Mouse (Mus musculus): Measurements from ENCODE around the gene Scn2b.

The Scn2b gene

DNA sequence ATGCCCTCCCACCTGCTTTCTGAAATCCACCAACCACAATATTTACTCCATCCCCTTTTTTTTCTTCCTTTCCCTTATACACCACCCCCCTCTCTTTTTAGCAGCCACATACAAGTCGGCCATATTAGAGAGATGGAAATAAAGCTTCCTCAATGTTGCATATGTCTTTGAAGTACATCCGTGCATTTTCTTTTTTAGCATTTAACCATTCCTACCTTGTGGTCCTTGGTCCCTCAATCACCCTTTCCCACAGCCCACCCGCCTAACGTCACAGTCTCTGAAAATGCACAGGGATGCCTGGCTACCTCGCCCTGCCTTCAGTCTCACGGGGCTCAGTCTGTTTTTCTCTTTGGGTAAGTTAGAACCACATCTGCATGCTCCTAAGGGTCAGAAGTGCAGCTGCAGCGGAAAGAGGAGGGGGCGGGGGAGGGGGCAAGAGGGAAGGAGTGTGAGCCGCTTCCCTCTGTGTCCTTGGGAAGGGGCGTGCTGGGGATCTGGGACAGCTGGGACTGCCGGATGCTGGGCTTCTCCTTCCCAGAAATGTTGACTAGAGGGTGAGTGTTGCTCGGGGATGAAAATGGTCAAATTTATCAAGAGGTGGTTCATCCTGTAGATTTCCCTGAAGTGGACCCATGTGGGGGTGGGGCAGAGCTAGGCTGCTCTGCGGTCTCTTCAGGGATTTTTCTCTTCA, at the start of gene Scn2b:
Gene Scn2b, plus strand, starts transcription at position 42 of the 691 bp plus-strand sequence.
- no peak for DNase-seq (ENCODE audit: low spot score in 2 of 2)

DNA sequence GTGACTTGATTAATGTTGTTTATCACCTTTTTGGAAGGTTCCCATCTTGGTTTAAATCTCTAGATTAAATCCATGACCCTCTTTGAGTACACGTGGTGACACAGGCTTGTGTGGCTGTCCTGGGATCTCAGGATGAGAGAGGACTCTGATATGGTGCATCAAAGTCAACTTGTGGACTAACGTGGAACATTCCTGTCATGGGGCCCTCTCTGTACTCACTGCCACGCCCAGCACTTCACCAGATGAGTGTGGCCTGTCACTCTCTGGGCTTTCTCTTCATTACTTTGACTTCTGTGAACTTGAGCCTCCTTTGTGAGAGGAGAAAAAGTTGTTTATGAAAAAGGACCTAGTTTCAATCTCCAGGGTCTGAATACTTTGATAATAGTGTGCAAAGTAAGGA, 45.8 kb upstream of the Scn2b start:
- no peak for DNase-seq (ENCODE audit: low spot score in 2 of 2)

DNA sequence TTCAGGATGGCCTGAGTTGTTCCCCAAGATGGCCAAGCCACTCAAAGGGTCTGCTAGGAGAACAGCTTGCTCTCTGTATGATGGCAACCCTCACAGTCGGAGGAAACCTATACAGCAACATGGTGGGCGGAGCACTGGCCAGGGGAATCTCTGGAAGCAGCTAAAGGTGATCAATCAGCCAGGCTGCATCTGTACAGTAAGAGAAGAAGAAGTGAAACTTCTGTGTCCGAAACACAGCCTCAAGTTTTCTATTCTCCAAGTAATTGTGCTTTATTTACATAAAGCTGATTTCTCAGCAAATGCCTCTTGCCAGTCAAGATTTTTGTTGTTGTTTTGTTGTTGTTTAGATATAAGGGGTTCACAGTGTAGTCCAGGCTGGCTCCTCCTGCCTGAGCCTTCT, 39.7 kb upstream of the Scn2b start:
- no peak for DNase-seq (ENCODE audit: low spot score in 2 of 2)

DNA sequence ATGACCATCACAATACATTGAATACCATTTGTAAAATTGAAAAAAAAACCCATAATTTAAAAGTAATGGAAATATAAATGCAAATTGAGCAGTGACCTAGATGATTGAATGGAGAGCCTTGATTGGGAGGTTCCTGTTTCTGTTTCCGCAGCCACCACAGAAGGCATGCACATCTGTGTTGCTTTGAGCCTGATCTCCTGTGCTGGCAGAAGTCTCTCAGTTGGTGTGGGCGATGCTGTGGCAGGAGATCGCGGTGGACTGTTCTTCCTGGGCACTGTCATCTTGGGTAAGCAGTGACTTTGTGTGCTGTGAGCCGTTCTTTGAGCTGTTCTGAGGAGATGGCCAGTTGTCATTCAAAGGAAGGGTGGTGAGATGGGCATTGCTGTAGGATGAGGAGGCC, 38.6 kb upstream of the Scn2b start, which contains the start of gene Jaml:
Gene Jaml, plus strand, starts transcription at position 173 of the 400 bp plus-strand sequence.
- peak in 1 of 2 experiments; percentile 54 for DNase-seq (ENCODE audit: low spot score in 2 of 2)

DNA sequence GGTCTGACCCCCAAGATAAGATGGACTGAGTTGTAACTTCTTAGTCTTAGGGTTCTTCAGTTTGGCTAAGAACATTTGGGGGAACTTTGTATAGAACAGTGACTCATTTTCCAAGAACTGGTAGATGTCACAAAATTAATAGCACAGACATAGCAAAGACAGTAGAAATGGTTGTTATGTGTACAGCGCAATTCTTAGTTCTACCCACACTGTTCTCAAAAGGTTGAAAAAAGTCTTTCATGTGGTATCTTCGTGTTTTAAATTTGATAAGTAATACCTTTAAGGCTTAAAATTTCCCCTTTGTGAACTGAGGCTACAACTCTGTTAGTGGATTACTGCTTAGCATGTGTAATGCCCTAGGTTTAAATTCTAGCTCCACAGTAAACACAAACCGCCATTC, 34.5 kb upstream of the Scn2b start:
- no peak for DNase-seq (ENCODE audit: low spot score in 2 of 2)

DNA sequence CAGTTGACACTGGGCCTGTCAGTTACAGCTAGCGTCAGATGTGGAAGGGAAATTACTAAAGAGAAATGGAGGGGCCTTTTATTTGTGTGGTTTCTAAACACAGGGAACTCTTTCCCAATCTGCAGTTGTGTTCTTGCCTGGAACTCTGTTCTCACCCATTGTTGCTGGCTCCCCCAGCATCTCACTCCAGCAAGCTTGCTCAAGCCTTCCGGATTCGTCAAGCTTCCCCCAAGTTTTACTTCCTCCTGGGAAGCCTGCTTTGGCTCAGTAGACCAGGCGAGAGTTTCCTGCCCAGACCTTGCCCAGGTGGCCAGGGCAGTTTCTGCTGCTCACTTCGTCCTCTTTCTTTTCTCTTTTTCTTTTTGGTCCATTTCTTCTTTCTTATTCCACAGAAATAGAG, 33.0 kb upstream of the Scn2b start:
- no peak for DNase-seq (ENCODE audit: low spot score in 2 of 2)

DNA sequence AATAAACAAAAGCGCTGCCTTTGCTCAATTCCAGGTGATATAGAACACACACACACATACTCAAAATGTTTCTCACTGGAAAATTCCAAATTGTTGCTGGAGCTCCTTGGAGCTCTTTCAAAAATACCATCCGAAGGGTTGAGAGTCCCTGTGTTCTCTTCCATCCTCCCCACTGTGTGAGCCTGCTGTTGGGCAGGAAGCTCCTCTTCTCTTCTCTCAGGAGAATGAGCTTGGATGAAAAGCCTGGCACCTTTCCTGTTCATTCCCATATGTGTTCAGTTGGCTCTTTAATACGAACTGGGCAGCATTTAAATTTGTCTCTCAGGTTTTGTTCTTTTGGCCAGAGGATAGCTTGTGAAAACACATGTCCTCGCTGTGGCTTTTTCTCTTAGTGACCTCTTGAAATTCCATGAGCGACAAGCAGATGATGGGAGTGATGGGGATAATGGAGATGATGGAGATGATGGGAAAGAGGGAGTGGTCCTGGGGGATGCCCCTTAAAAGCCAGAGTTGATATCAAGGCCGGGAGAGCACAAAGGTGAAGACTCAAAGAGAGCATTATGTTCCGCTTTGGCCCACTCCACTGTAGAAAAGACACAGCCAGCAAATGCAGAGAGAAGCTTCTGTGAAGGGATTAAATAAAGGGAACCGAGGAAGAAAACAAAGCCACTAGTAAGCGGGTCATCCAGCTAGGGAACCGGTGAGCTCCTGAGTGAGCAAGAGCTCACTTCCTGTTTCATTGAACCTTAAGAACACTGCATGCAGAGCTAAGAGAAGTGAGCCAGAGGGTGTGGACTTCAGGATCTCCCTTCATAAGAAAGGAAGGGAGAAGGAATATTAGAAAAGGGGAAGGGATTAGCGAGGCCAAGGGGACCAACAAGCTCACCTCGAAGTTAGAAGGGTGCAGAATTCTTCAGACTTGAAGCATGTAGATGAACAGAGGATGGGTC, 31.6 kb upstream of the Scn2b start:
- DNase-seq (ENCODE audit: low spot score in 2 of 2) = no peak

DNA sequence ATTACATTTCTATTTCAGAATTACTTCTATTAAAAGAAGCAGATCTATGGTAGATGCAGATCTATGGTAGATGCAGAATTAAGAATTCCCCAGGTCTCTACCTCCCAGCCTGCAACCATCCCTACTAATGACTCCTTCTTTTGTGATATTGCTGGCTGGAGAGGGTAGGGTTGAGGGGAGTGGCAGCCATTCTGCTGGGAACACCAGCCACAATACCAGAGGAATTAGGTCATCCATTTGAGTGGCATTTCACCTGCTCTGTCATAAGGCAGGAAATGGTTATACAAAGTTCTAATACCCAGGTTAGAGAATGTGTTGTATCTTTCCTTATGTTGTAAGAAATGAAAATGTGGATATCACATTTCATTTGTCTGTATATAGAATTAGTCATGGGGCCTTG, 29.5 kb upstream of the Scn2b start:
- no peak for DNase-seq (ENCODE audit: low spot score in 2 of 2)

DNA sequence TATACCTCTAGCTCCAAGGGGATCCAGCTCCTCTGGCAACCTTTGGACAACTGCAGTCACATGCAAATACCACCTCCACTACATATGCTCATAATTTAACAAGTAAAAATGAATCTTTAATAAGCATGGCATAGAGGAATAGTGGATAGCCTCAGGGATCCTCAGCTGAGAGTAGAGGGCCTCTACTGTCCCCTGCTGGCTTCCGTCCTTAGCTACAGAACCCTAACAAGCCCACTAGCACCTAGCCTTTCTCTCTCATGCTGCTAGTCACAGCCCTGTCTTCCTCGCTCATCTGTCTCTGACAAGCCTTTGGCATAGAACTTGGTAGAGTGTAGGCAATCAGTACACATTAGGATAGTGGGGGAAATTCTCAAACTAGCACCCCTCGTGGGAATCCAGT, 26.8 kb upstream of the Scn2b start:
- DNase-seq (ENCODE audit: low spot score in 2 of 2) = no peak

DNA sequence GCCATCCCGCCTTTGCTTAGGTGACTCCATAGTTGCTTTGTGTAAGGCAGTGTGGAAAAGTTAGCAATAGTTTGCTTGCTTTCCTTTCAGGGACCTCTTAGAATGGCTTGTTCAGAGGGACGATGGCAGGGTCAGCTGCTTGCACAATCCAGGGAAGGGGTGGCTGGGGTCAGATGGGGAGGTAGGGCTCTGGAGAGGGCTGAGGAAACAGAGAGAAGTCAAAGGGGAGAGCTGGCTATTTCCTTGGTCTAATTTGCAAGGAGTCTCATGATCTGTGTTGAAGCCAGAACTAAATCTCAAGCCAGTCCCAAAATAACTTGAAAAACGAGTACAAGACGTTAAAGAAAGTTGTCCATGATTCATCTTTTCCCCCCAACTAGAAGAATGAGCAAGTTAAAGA, 24.9 kb upstream of the Scn2b start:
- DNase-seq (ENCODE audit: low spot score in 2 of 2) = no peak

DNA sequence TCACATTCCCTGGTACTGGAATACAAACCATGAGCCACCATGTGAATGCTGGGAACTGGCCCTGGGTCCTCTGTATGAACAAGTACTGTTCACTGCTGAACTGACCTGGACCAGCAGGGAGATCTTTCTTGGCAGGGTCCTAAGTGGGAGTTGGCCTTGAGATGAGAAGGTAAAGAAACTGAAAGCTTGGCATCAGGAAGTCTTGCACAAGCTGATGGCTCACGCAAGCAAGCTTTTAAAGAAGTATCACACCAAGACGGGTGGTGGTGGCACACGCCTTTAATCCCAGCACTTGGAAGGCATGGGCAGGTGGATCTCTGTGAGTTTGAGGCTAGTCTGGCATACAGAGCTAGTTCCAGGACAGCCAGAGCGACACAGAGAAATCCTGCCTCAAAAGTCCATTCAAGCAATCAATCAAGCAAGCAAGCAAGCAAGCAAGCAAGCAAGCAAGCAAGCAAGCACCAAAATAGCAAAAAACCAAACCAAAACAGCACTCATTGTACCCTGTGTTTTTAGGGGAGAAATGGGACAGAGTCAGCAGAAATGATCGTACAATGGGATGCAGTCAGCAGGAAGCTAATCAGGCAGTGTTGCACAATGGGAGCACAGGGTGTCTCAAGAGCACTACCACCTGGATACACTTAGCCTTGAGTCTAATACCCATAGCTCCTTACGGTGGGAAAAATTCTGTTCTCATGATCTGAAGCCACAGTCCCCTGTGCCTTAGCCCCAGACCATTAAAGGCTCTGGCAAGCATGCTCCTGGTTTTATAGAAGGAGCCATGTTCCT, 22.2 kb upstream of the Scn2b start:
- DNase-seq (ENCODE audit: low spot score in 2 of 2) = no peak

DNA sequence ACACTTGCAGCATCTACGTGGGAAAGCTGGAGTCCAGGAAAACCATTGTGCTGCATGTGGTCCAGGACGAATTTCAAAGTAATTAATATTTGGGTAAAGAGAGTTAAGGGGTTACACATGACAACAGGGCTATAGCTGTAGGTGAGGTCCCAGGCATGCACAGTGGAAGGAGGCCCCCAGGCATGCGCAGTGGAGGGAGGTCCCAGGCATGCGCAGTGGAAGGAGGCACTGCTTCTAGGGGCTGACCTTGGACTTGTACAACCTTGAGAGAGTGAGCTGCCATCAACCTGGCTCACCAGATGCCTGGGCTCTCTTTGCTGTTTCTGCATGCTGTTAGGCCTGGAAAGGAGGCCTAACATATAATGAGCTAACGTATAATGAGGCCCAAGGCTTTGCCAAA, 19.7 kb upstream of the Scn2b start:
- DNase-seq (ENCODE audit: low spot score in 2 of 2) = no peak

DNA sequence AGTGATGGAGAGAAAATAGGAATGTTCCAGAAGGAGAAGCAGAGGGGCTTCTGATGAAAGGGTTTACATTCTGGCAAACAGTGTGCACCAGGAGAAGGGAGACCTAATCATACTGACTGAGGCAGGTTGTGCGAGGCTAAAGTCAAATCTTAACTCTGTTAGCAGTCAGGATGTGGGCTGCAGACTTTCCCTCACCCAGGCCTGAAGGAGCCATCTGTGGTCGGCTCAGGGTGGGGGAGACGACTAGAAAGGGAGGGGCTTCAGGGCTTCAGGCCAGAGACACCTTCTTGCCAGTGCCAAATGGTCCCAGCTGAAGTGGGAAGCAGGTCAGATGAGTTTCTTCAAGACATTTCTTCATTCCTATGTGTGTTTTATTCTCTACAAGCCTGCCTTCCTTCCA, 19.2 kb upstream of the Scn2b start:
- no peak for DNase-seq (ENCODE audit: low spot score in 2 of 2)

DNA sequence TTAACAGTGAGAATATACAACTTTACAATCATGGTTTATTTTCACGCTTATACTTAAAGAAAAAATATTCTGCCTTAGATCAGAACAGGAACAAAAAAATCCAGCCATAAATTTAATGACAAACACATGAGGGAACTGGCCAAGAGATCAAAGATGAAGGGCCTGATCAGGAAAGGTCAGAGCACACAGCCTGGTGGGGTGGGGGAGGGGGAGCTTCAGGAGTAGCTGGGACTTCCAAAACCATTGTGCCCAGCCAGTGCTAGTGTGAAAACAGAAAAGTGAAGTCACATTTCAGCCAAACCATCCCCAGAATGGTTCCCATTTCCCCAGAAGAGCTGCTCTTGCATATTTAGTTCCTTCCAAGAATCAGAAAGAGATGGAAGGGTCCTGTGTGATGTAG, 15.1 kb upstream of the Scn2b start:
- DNase-seq (ENCODE audit: low spot score in 2 of 2) = no peak

DNA sequence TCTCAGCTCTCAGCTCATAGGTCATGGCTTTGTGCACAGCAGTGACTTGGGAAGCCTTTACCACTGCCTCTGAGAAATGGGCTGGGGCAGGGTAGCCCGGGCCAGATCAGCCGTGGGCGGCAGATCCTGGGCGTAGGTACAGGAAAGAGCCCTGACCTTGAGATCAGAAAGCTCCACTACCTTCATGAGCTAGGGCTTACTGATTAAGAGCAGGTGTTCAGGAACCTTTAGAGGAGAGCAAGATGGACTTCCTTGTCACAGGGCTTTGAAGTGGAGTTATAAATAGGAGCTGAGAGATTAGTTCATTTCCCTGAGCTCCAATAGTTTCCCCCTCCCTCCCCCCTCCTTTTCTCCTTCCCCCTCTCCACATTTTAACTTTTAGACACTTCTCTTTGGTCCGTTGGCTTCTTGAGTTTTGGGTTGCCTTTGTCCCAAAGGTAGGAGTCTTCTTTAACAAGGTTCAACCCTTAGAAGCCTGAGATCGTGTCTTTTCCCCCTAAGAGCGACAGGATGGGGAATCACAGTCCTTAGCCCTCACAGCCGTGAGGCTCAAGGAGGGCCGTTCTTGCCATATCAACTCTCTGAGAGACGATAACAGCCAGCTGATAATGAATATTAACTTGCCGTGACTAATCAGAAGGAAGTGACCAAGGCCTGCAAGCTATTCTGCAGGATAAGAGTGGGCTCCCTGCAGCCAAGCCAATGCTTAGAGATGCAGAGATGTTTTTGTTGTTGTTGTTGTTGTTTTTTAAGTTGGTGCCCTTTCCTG, 14.2 kb upstream of the Scn2b start:
- DNase-seq (ENCODE audit: low spot score in 2 of 2) = no peak

DNA sequence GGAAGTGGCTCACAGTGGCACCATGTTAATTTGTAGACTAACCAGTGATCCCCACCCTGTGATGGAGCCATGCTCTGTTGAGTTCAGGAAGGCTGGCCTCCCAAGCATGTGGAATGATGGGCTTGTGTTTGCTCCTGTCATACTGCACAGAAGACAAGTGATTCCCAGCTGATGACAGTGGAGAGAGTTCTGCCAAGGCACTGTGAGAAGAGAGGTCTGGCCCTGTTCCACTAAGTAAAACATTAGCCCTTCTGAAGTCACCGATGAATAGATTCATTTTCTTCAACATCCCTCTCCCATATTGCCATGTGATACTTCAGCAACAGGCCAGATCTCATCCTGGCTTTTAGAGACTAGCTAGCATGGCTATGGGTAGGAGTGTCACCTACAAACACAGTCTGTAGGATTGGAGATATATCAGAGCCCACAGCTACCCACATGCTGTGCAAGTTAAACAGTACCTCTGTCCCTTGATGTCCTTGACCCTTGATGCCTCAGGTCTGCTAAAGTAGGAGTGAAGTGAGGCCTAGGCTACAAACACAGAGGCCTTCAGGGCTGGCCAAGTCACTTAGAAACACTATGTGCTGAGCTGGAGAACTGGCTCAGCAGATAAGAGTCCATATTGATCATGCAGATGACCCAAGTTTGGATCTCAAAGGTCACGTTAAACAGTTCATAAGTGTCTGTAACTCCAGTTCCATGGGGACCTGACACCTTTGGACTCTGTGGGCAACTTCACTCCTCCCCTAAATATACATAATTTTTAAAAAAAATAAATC, 11.8 kb upstream of the Scn2b start:
- no peak for DNase-seq (ENCODE audit: low spot score in 2 of 2)

DNA sequence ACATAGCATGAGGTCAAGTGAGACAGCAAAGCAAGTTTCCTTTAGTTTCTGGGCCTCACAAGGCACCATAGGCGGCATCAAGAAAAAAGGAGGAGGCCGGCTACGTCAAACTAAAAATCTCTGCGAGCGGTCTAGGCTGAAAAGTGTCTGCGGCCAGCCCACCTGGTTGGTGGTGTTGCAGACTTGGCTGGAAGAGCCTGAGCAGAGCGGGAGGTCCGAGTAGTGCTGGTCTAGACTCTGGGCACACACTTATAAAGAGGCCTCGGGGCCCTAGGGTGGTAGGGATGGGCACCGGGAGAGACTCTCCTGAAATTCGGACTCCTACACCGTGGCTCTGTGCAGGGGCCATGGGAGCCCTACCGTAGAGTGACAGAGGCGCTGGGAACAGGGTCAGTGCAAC, 1.9 kb upstream of the Scn2b start:
- peak in 1 of 2 experiments; percentile 52 for DNase-seq (ENCODE audit: low spot score in 2 of 2)

DNA sequence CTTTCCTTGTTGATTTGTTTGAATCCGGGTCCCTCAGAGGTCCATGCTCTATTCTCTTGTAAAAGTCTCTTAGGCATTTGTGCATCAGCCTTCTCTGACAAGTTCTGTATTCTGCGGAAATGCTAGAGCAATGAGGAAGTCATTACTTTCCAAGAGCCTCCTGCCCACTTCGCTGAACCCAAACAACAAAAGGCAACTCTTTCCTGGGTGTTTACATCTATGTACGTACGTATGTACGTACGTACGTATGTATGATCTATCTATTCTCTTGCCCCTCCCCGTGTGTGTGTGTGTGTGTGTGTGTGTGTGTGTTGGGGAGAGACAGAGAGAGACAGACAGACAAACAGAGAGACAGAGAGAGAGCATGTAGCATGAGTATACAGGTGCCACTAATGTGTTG, 763 bp upstream of the Scn2b start:
- DNase-seq (ENCODE audit: low spot score in 2 of 2) = no peak

DNA sequence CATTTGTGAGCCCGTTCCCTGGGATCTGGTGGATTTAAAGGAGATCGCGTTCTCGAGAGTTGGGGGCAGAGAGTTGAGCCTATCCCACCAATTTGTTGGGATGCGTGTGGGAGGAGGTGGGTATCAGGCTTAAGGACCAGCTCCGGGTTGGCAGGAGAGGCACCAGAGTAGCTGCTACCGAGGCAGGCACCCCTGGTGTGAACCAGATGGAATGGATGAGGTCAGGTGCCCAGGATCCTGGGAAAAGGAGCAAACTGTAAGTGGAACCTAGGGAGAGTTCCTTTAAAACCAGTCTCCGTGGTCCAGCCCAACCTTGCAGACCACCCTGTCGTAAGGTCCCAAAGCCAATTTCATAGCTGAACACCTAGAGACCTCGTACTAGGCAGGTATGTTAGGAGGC, 970 bp downstream of the Scn2b start:
- DNase-seq (ENCODE audit: low spot score in 2 of 2) = no peak

DNA sequence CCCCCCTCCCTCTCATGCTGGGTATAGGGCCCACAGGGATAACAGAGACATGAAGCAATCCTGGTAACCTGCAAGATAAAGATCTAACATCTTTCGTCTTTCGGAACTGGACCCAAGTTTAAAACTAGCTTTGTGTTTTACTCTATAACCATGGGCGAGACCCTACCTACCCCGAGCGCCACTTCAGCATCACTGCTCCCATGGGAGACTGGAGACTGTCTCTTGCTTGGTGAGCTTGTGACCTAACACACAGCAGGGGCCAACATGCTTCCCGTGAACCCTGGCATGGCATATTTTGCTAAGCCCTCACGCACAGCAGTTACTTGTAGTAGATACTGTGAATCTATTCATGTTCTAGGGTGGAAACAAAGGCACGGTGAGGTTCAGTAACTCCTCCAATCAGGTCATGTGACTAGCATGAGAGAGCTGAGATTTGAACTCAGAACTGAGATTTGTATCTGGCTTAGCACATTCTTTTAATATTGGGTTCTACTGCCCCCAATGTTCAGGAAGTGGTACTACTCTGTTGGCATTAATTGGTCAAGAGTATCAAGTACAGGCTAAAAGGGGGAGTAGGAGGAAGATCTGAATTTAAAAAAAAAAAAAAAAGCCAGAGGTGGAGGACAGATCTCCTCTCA, 1.9 kb downstream of the Scn2b start:
- no peak for DNase-seq (ENCODE audit: low spot score in 2 of 2)
